Mouse (Mus musculus): ENCODE data around the gene Wdr17.
"Not testable (repeated sequence)": the region's sequence is repeated elsewhere in the genome, so short reads cannot be mapped to it uniquely, and the experiment has no call there.

The Wdr17 gene

GRCm38 (mm10) chr8:54791858-54792698, 94.9 kb downstream of the Wdr17 start:
- DNase-seq: no peak

- peak; percentile 66 for DNase-seq
Observed at GRCm38 (mm10) chr8:54780134-54780942, 106.6 kb downstream of the Wdr17 start.

GRCm38 (mm10) chr8:54779317-54780133, 107.5 kb downstream of the Wdr17 start:
- peak; percentile 26 for DNase-seq

- no peak for DNase-seq
Observed at GRCm38 (mm10) chr8:54777012-54777411, 110.0 kb downstream of the Wdr17 start.

GRCm38 (mm10) chr8:54776241-54776640, 110.7 kb downstream of the Wdr17 start:
- DNase-seq: no peak

- DNase-seq: no peak
Observed at GRCm38 (mm10) chr8:54757646-54758045, 129.3 kb downstream of the Wdr17 start.

- DNase-seq: no peak
Observed at GRCm38 (mm10) chr8:54736660-54737312, 150.2 kb downstream of the Wdr17 start.

GRCm38 (mm10) chr8:54724668-54725035, 162.3 kb downstream of the Wdr17 start:
- no peak for DNase-seq

- peak; percentile 89 for DNase-seq
Observed at GRCm38 (mm10) chr8:54723976-54724667, 162.9 kb downstream of the Wdr17 start.

- no peak for DNase-seq
Observed at GRCm38 (mm10) chr8:54718515-54718914, 168.5 kb downstream of the Wdr17 start.

GRCm38 (mm10) chr8:54705743-54706142, 181.2 kb downstream of the Wdr17 start:
- DNase-seq: no peak

- DNase-seq: no peak
Observed at GRCm38 (mm10) chr8:54671806-54672205, 215.2 kb downstream of the Wdr17 start.

GRCm38 (mm10) chr8:54667756-54668155, 219.2 kb downstream of the Wdr17 start:
- DNase-seq: peak; percentile 38

- peak; percentile 37 for DNase-seq
Observed at GRCm38 (mm10) chr8:54660675-54661074, 226.3 kb downstream of the Wdr17 start.

- no peak for DNase-seq
Observed at GRCm38 (mm10) chr8:54659703-54660102, 227.3 kb downstream of the Wdr17 start.

GRCm38 (mm10) chr8:54638634-54639033, 248.3 kb downstream of the Wdr17 start:
- no peak for DNase-seq

- not testable (repeated sequence) for DNase-seq
Observed at GRCm38 (mm10) chr8:54616710-54617109, 270.3 kb downstream of the Wdr17 start.

GRCm38 (mm10) chr8:54610238-54610637, 276.7 kb downstream of the Wdr17 start:
- no peak for DNase-seq

- DNase-seq: no peak
Observed at GRCm38 (mm10) chr8:54609336-54609735, 277.6 kb downstream of the Wdr17 start.

GRCm38 (mm10) chr8:54603440-54603839, 283.5 kb downstream of the Wdr17 start:
- no peak for DNase-seq

GRCm38 (mm10) chr8:54600671-54601251, 286.2 kb downstream of the Wdr17 start, which contains the start of gene Spata4:
TSS of gene Spata4 (plus strand) at chr8:54600781.
- DNase-seq: peak; percentile 26

Data from right cerebral cortex, postnatal 14 days (tissue).